Mouse (Mus musculus) lung, adult 18-20 months (tissue): ENCODE measurements at regions not wholly inside any gene's neighbourhood (a gene's known extent, or its start where the extent isn't known, plus 50 kb on each side); places are given as distances from the start of the nearest gene placed in this dataset.
"Not testable (repeated sequence)": the region's sequence is repeated elsewhere in the genome, so short reads cannot be mapped to it uniquely, and the experiment has no call there.

Experiments
- DNase-seq, 2 experiments: peaks; one replicate each; pipeline ENCODE4 v3.0.0; 2022; ENCODE audit warnings: mixed read lengths in 2 of 2

DNA sequence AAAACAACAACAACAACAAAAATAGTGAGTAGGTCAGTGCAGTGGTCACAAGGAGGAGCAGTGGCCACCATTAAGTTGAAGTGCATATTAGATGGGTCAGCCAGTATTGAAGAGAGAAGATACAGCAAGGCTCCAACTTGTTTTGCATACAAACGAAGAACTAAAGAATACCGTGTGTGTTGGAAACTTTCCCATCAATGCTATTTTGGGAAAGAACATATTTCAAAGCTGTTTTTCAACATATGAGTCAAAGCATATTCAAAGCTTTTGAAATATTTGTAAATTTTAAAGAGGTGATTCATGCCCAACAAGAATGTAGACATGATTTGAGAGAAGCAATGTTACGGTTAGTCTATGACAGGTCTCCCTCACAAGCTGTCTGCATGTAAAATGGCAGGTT is 157.9 kb upstream of the Fer start:
- DNase-seq, result no peak

DNA sequence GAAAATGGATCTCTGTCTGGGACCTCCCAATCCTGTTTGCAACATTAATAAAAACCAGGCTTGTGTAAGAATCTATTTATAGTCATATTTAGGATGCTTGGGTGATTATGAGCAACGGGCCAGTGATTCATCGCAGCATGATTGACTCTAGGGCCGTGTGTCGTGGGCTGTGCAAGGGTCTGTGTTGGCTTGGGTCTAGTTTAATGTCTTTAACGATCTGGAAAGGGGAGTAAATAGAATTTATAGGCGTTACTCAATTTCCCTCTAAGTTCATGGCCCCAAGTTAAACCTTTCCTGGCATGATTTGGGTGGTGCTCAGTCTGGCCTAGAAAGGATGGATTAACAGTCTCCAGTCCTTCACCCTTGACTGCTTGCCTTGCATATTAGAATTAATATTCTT is 149.9 kb upstream of the Fer start:
- DNase-seq, result no peak

DNA sequence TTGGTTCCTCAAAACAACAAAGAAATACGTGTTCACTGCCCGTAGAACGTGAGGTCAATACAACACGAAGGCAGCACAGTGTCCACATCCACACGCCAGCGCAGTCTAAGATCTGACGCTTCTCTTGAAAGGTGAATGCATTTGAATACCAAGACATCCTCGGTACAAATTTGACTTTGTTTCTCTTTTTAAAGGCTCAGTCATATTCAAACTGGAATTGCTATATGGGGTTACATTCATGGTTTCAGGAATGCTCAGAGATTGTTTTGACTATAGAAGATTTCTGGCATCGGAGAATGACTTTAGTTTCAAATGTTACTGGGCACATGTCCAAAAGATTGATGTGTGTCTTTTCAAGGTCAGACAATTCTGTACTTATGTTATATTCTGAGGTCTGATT is 147.2 kb upstream of the Fer start:
- no peak for DNase-seq

DNA sequence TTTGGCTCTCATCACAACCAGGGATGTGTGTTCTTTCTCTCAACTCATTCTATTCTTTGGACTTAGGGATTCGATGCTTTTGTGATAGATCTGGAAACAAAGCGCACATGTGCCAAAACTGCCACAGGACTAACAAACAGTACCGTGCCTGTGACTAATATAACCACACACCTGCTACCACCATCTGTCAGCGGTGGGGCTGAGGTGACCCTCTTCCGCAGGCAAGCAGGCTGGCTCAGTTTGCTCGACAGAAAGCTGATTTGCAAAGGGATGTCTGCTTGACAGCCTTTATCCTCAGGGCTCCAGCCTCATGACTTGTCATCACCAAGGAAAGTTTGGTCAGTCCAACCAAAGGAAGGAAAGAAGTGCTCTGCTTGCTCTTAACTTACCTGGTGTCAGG is 146.7 kb upstream of the Fer start:
- DNase-seq, result no peak

DNA sequence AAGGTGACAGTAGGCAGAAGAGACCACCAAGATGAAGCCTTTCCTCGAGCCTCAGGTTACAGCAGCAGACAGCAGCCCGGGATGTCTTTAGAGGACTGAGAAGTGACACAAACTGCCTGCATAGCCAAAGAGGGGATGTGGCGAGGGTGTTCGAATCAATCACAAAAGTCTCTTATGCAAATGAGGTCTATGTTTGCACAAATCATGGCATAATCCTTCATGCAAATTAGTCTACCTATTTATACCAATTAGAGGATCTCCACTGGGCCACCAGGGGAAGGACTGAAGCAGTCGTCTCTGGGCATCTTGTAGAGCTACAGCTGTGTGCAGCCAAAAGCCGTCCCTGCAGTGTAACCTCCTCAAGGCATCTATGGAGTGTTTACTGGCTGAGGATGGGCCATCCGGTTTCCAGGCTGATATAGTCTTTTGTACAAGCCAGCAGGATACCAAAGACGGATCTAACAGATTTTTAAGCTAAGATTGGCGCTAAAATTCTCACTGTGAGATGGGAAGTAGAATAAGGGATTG is 145.7 kb upstream of the Fer start:
- no peak for DNase-seq

DNA sequence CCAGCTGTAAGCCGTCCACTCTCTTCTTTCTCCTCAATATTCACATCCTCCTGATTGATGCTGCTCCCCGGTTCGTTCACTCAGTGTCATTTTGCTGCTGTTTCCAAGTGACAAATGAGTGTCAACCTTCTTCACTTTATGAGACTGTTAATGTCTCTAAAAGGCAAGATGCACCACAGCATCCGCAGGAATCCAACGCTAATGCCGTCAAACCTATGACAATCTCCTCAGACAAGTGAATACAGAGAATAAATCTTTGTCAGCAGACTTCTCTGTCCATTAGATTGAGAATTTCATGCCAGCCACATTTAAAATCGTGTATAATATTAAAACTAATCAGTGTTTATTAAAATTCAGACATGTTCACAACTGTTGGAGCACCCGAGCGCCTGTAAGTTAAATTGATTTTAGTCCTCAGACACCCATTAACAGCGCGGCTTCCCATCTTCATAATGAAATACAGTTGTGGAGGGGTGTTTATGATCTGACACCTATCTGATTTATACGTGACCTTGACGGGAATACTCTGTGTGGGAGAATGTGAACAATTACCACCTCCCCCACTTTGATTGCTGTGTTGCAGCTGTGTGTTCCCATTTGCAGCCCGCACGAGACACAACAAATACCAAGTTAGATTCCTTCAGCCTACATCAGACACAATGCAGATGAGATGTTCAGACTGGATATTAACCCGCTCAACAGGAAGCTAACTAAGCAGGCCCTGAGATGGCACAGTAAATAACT is 143.7 kb upstream of the Fer start:
- no peak for DNase-seq

DNA sequence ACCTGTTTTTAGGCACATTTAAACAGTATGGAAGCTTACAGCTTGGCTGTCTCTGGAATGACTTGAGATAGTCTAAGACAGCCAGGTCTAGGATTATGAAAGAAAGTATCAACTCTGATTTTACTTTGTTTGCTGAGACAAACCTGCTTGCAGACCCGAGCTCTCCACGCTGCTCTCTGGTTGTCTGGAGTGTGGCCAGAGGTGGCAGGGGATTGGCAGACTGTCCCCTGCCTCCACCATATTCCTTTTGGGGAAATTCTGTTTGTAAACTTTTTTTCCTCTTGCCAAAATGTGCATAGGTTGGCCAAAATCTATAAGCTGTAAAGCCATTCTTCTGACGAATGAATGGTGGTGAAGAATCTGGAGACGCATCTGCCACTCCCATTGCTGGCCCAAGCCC is 143.1 kb upstream of the Fer start:
- DNase-seq, result no peak

DNA sequence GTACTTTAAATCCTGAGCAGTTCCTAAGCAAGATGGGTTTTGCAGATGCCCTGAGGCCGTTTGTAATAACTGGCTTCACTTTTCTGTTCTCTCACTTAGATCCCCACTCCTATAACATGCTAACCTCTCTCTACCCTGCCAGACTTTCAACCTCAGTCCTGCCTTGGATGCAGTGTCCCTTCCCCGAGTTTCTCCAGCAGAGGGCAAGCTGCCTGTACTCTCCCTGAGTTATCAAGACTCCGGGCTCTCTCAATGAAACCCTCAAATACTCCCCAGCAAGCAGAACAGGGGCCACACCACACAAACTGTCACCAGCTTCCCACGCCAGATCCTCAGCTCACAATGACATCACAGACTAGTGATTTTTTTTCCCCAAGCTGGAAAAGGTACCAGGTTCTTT is 142.0 kb upstream of the Fer start:
- no peak for DNase-seq

DNA sequence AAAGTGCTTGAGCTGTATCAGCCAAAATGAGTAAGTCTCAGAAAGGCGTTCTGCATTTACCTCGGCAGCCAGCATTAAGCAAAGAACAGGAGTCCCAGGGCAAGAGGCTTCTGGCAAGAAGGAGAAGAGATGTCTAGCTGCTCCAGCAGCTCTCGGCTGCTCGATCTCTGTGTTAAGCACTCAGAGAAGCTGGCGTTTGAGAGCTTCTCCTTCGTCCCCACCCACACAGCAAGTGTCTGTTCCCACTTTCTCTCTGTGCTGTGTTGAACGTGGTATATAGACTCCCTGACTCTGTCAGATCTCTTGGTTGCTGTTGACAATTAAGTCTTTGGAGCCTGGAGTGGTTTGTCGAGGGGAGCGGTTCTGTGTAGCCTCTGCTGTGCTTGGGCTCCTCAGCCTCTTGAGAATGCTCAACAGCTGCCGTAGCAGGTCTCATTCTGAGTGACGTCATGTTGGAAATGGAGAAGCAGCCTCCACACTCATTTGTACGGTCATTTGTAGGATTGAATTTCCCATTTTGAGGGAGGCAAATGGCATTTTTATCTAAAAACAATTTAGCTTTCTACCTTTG is 140.3 kb upstream of the Fer start:
- DNase-seq, result no peak

DNA sequence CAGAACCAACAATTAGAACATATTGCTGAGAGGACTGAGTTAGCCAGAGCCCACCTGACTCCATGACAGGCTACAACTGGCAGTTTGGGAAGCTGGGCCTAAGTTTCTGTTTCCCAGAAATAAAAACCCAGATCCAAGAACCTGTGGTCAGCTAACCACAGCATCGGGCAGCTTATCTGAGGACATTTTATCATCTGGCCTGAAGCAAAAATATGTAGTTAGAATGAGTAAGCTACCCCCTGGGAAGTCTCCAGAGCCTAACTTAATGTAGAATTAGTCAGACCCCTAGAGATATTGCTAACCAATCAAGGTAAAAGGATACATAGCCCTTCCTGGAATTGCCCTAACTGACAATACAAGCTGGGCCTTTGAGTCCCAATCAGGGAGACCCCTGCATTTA is 124.7 kb upstream of the Fer start:
- DNase-seq, result no peak

DNA sequence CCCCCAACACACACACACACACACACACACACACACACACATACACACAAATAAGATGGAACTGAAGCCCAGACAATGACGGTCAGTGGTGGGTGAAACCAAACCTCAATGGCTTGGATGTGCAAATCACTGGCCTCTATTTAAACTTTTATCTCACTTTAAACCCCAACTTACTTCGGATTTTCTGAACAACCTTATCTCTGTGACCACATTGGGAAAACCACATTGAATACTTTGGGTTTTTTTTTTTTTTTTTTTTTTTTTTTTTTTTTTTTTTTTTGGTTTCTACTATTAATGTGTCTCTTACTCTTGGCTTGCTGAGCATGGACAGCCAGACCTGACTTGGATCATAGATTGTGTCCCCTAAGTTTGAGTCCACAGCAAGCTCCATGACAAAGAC is 123.2 kb upstream of the Fer start:
- DNase-seq, result no peak

DNA sequence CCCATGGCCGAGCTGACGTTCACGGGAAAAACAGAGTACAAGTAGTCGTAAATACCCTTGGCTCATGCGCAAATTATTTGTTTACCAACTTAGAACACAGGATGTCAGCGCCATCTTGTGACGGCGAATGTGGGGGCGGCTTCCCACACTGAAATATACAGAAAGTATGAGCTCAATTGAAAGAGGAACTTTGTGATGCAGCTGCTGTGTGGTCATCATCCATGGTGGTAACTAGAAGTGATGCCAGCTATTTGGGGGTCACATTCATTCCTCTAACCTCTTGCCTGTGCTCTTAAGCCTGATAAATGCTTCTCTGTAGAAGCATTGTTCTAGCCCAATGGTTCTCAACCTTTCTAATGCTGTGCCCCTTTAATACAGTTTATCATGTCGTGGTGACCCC is 113.6 kb upstream of the Fer start:
- DNase-seq, result not testable (repeated sequence)

DNA sequence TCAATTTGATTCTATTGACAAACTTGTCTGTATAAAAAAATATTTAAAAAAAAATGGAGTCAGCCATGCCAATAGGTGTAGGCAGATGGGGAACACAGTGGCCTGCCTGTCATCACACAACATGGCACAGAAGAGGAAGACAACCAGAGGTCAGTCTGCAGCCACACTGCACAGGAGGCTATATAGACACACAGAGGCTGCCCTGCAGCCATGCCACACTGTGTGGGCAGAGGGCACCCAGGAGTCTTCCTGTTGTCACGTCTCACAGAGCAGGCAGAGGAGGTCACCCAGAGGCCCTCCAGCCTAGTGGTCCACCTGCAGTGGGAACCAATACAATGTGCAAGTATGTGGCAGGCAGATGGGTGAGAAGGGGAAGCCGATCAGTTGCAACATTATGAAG is 108.5 kb upstream of the Fer start:
- DNase-seq, result no peak

DNA sequence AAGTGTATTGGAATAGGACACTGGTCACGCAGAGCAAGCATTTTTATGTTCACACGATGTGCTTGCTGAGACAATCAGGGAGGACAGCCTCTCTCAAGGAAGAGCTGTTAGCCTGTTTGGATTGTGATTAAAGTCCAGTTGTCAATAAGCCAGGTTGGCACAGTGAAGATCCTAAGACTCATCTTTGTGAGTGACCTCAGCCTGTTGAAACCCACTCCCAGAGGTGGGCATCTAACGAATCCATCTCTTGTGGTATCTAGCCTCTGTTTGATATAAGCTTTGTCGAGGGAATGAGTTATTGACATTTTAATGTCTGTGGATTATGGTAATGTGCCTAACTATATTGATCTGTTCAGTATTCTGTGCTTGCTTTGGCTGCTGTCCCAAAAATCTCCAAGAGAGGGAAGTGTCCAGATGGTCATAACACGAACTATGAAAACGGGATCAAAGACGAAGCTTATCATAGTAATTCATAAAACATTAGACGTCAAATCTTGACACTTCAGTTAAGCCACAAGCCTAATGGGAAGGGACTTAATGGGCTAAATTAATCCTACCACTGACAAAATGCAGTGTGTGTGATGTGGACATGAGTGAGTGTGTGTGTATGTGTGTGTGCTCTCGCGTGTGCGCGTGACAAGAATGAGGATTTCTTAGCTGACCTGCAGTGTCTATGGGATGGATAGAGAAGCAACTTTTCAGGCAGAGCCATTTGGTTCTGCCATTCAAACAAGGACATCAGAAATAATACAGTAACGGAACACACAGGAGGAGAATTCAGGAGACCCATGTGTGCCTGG is 104.8 kb upstream of the Fer start:
- no peak for DNase-seq

DNA sequence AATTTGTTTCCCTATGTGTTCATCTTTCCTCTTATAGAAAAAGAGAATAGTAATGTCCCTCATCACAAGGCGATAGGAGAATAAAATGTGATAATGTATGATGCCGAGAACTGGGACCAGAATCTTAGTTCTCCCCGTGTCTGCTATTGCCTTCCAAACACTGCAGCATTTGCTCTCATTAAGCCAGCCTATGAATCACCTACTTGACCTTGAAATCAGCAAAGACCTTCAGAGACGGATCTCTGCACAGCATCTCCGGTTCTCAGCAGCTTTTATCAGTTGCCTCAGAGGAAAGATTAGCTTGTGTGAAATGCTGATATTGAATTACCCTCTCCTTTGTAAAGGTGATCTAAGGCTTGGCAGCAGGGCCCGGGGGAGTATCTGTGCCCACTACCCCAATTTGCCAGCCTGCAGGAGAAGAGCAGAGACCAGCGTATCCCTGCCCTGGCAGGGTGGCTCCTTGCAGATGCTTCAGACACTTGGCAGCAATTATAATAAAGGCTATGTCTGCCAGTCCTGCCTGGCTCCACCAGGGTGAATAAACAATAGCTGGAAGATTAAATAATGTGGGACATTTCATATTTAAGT is 104.0 kb upstream of the Fer start:
- no peak for DNase-seq

DNA sequence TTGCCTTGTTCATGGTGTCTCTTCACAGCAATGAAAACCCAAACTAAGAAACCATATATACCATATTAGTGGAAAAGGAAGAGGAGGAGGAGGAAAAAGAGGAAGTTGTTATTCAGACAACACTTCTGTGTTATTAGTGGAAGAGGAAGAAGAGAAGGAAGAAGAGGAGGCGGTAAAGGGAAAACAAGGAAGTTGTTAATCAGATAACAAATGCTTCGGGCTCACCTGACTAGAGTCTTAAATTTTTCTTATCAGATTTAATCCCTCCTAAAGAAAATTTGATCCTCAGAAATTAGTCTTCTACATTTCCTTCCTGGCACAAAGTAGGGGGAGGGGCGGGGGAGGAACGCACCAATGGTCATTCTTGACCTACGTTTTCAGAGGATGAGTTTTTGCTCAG is 101.8 kb upstream of the Fer start:
- DNase-seq, result no peak

DNA sequence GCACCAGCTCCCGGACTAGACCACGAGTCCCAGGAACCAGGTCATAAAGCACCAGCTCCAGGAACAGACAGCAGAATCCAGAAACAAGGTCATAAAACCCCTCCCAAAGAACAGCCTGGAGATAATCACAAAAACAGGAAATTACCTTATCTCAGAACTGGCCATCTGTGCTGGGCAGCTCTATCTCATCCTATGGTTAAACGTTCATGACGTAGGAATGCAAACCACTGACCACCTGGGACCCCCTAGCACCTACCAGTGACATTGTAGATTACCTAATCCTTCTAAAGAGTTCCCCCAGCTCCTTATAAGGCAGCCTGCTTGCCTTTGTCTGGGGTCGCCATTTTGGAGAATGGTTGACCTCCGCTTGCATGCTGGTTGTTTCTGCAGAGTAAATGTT is 91.8 kb upstream of the Fer start:
- DNase-seq, result no peak

DNA sequence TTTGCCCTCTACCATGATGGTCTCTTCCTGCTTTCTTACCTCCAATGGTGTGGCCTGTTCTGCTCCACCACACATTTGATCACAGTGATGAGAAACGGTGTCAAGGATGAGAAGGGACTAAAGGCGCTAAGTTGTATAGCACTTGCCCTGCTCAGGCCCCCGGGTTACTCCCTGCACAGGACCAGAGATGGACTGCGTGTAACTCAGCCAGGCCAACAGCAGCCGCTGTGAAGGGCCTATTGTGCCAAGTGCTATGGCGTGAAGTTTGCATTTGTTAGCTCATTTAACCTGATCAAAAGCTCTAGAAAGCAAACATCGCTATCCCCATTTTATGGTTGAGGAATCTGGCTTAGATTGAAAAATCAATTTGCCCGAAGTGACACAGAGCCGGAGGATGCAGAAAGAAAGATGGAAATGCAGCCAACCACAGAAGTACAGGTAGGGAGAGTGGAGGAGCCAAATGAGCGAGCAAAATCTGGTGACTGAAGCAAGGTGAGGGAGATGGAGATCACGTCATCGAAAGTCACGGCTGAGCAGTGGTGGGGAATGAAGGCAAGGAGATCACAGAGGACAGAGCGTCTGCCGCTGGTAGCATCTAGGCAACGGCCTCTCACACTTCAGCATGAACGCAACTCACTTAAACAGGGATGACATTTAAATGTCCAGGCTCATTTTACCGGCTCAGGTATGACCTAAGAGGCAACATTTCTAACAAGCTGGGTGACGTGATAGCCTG is 78.3 kb upstream of the Fer start:
- DNase-seq, result no peak

DNA sequence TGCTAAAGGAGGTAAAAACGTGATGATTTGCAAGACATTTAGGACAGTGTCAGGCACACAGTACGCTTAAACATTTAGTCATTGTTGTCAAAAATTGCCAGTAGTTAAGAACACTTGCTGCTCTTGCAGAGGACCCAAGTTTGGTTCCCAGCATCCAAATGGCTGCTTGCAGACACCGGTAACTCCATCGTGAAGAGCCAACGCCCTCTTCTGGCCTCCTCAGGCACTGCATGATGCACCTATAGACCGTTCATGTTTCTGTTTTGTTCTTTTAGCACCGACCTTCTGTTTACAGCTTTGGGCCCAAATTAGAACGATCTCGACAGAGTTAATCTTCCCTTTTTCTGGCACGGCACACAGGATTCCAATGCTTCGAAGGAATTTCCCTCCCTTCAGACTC is 76.4 kb upstream of the Fer start:
- no peak for DNase-seq

DNA sequence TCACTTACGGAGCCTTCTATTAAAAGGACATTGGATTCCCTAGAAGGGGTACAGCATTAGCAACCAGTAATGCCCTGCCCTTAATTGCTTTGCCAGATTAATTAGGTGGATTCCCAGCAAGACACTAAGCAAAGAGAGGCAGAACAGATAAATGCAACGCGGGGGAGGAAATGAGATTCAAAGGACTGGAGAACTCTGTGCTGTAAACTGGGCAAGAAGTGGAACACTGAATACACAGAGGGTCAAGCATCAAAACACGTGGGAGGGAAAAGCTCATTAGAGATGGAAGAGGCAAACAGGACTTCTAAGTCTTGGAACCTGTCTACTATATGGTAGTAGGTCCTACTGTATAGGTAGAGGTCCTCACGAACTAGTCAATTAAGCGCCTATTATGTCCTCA is 68.5 kb upstream of the Fer start:
- no peak for DNase-seq

DNA sequence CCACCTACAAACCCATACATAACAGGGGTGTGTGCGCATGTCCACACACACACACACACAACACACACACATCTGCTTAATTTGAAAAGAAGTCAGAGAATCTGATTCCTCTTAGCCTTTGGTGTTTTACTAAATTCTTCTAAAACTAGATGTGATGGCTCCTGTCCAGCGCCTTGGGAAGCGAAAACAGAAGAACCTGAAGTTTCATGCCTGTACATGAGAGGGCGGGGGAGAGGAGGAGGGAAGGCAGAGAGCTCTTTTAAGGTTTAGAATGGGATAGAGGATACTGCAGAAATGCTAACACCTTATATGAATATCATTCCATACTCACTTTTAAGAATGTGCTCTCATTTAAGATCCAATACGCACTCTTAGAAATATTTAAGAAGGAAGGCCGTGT is 64.5 kb upstream of the Fer start:
- DNase-seq, result no peak

DNA sequence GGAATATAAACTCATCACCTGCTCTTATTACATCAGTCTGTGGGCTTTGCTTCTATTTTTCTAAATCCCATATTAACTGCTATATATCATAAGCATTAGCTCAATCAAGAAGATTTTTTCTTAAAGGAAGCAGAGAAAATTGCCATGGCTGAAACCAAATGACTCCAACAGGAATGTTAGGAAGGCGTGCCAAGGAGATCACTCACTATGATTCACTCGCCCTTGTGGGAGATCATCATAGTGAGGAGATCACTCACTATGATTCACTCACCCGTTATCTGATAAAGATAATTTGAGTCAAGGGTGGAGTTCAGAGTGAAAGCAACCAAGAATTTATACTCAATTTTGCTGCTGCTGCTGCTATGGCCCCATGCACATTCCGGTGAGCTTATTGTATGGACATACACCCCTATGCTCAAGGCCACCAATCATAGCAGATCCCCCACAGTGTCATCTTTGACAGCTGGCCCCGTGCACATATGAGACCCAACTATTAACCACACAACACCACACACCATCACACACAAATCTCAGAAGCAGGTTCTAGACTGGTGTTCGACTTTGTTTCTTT is 63.8 kb upstream of the Fer start:
- DNase-seq, result no peak

DNA sequence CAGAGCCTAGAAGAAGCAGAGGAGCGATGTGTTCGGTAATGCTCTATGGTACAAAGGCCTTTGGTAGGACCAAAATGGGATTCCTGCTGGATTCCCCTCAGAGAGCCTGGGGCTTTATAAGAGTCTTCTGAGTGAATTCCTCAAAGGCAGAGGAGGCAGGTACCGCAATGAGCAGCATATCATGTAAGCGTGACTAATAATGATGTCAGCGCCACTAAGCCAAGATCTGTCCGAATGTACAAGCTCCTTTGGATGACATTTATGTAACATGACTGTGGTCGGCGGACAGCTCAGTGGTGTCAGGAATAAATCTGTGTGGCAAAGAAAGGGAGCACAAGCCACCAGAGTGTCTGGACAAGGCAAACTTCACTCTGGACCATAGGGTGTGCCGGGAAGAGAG is 61.5 kb upstream of the Fer start:
- no peak for DNase-seq
